Mouse (Mus musculus) ES-CJ7 (cell line): ENCODE data around the gene Dbp.
A peak's percentile ranks its signal among the peaks of the same experiment; 100 is the strongest.

Experiments used
- DNase-seq: peaks from one replicate; pipeline ENCODE4 v3.0.0; 2011; ENCODE audit warnings: low read depth, low spot score

Gene Dbp

GRCm38 (mm10) chr7:45711316-45712021 lies 6.6 kb downstream of the Dbp start:
- DNase-seq = no peak

- no peak for DNase-seq
Observed at GRCm38 (mm10) chr7:45712022-45712757, 7.3 kb downstream of the Dbp start.

- DNase-seq = no peak
Observed at GRCm38 (mm10) chr7:45713396-45713795, 8.5 kb downstream of the Dbp start.

- no peak for DNase-seq
Observed at GRCm38 (mm10) chr7:45713881-45714520, 9.1 kb downstream of the Dbp start.

DNA sequence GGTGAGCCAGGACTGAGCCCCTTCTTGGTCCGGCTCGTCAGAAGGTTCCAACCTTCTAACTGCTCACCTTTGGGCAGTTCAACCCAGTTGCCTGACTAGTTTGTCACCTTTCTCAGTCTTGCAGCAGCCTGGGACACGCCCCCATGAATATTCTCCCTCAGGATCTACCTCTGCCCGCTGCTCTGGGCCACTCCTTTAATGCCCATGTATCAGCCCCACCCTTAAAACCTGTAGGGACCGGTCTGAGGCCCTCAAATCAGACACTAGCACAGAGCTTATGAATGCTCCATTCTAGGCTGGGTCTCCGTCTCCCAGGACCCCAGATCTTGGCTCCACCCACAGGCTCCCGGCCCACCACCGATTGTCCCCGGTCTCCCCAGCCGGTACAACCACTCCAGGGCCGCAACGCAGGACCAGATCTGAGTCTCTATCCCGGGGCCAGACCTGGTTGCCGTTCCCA lies 9.8 kb downstream of the Dbp start:
- DNase-seq = peak; percentile 91

DNA sequence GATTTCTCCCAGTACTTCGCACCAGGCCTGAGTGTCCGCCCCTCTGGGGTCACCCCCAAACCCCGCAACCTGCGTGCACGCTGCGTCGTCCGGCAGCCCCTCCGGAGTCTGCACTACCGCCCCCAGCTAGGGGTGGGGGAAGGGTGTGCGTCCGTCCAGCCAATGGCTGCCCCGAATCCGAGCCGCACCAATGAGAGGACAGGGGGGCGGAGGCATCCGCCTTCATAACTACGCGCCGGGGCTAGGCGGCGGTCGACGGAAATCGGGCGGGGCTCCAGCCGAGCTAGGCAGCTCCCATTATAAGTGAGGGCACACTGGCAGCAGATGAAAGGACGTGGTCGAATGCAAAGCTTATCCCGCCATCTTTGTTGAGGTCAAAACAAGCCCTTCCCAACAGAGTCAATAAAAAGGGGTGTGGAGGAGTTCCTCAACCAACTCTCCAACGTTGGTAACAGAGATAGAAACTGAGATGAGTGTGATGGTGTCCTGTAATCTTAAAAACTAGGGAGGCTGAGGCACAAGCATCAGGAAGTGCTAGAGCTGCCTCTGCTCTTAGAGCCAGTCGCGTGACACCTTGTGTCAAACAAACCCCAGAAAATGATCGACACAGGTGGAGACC lies 10.3 kb downstream of the Dbp start, which contains the start of gene Rpl18:
Gene Rpl18, plus strand, starts transcription at position 368 of the 619 bp plus-strand sequence.
- DNase-seq = peak; percentile 98

- no peak for DNase-seq
Observed at GRCm38 (mm10) chr7:45715741-45716459, 11.0 kb downstream of the Dbp start.

DNA sequence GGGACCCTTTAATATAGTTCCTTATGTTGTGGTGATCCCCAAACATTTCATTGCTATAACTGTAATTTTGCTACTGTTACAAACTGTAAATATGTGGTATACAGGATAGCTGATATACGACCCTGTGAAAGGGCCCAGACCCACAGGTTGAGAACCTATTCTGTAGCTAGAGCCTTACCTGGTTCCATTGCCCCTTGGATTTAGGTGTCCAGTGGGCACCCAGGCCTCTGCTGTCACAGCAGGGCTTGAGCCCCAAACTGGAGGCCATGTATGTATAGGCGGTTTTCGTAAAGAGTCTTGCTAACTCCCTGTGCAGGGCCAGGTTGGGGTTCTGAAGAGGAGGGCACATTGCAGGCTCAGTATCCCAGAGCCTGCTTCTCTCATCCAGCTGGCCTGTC lies 11.6 kb downstream of the Dbp start:
- no peak for DNase-seq

- DNase-seq = no peak
Observed at GRCm38 (mm10) chr7:45716952-45717917, 12.3 kb downstream of the Dbp start.

DNA sequence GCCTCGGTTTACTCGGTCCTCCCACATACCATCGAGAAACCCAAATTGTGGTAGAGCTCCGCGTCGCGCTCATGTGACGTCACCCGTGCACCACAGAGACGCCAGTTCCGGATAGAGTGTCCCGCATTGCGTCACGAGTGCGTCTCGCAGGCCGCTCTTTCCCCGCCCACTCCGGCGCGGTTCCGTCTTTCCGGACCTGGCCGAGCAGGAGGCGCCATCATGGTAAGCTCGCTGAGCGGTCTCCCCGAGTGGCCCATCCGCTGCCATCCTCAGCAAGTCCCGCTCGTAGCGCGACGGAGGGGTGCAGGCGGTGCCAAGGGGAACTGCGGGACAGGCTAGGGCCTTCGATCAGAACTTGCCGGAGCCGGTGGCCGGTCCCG lies 13.0 kb downstream of the Dbp start, which contains the start of gene Sphk2:
Gene Sphk2, minus strand, starts transcription at position 85 of the 380 bp plus-strand sequence.
- peak; percentile 99 for DNase-seq

- no peak for DNase-seq
Observed at GRCm38 (mm10) chr7:45718331-45718730, 13.4 kb downstream of the Dbp start.

- DNase-seq = no peak
Observed at GRCm38 (mm10) chr7:45719180-45719579, 14.3 kb downstream of the Dbp start.

GRCm38 (mm10) chr7:45719738-45720412 lies 15.0 kb downstream of the Dbp start:
- no peak for DNase-seq

GRCm38 (mm10) chr7:45720413-45721233 lies 15.7 kb downstream of the Dbp start, which contains the start of gene Fam83e:
Gene Fam83e (plus strand): TSS chr7:45721212.
- peak; percentile 86 for DNase-seq

DNA sequence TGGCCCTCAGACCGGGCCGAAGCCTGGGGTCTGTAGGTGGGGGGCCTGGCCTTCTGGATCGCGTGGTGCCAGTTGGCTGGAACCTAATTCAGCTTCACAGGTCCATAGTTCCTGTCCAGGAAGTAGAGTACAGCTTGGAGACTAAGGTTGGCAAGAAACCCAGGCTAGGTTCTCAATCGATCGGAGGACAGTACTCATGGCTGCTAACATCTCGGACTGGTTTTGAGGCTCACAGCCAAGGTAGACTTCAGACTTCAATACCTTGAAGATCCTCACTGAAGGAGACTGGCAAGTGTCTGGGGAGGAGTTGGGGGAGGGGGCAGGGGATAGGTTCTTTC lies 16.3 kb downstream of the Dbp start:
- no peak for DNase-seq

- DNase-seq = no peak
Observed at GRCm38 (mm10) chr7:45721642-45722347, 16.9 kb downstream of the Dbp start.

DNA sequence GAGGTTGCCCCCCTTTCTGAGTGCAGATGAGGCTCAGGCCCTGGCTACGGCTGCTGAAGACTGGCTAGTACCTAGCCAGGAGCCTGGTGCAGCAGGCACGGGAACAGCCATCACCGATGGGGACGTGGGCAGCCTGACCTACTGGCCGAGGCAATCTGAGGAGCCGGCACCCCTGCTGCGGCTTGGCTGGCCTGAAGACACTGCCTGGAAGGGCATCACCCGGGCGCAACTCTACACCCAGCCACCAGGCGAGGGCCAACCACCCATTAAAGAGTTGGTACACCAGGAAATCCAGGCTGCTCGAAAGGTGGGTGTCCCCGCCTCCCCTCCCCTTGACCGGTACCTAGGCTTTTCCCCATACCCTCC lies 17.4 kb downstream of the Dbp start:
- no peak for DNase-seq

GRCm38 (mm10) chr7:45723301-45723700 lies 18.4 kb downstream of the Dbp start:
- DNase-seq = no peak
